Mouse (Mus musculus) neural tube, embryonic 10.5 days (tissue): ENCODE data around the gene Mlph.
A peak's percentile ranks its signal among the peaks of the same experiment; 100 is the strongest.

Experiments
- DNase-seq: peaks from one replicate; pipeline ENCODE4 v3.0.0-alpha.2; 2017; ENCODE audit warnings: low spot score; ENCODE audit errors: extremely low spot score

Gene Mlph

GRCm38 (mm10) chr1:90914948-90915569, at the start of gene Mlph:
Gene Mlph, plus strand, starts transcription at chr1:90915085.
- DNase-seq = no peak

DNA sequence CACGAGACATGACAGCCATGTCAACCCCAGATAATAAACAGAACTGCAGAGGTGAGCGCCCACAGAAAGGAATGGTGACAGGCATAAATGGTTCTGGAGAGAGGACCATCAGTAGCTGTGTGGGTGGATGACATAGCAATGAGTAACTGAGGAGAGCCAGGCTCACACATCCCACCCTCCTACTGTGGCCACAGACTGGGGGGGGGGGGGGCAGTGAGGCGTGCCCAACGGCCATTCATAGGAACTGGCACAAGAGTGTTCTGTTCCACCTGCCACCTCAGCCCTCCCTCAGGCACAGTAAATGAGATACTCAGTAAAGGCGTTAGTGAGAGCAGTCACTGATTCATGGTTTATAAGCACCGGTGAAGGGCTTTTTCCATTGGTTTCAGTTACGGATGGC, 48.2 kb upstream of the Mlph start:
- DNase-seq = no peak

DNA sequence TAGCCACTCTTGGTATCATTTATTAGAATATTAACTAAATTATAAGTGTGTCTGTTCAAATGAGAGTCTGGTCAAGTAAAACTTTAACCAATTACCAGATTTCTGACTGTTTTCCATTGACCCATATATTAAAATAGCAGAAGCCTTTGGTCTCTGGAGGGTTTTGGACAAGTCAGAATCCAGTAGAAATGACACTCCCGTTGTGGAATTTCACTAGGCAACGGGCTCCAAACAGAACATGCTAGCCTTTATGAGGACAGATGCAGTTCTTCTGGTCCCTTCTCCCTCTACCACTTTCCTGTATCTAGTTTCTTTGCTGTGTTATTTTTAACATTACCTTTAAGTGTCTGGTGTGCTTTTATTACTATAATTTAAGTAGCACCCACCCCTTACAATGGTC, 44.3 kb upstream of the Mlph start:
- no peak for DNase-seq

DNA sequence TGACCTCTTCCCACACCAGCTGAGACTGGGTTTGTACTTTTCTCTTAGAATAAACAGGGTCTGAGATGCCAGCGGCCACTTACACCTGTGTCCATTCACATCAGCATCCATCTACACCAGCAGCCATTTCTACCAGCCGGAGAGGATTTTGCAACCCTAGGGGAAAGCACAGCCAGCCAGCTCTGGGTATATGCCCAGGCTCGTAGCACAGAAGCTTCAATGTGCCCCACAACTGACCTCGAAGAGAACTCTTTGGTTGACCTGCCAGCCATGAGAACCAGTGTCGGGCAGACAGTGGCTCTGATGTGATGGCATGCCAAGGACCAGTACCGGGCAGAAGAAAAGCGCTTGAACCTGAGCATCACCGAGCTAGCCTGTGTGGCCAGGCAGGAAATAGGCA, 39.5 kb upstream of the Mlph start:
- no peak for DNase-seq

DNA sequence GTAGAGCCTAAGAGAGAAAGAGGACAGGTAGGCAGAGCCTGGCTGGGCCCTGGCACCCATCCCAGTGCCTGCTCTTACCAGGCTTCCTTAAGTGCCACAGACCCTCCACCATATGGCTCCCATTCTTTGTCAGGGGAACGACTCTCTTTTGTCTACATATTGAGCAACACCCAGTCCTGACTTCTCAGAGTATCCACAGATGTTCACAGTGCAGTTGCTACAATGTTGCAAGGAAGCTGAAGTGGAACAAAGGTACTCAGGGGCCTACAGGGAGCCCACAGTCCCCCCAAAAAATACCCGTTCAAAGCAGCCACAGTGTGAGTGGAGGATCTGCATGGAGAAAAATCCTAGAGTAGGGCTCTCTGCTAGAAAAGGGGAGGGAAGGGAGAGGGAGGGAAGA, 38.9 kb upstream of the Mlph start:
- no peak for DNase-seq

DNA sequence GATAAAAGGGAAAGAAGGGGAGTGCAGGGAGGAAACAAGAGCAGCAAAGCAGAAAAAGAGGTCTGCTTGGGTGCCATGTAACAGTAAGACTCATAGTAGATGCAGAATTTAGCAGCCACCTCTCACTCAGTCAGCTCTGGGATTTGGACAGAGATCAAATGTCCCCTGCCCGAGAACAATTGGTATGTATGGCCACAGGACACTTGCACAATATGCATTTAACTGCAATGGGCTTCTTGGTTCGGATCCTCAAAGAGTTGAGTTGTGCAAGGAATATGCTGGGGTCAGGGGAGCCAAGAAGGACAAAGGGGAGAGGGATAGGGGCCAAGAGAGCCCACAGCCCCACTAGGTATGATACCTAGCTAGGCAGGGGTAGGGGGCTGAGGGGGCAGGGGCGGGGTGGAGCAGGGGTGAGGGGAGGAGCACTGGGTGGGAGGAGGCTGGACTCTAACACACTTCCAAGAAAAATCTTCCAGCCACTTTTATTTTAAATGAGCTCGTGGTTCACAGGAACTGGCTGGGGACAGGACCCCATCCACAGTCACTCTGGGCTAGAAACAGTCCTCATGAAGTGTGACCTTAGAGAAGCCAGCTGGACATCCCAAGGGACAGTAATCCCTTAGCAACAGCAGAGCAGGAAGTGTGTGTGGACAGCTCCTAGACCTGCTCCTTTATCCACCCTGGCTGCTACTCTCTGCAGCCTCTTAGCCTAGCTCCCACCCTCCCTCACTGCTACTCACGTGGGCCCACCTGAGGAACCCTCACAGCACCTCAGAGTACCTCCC, 38.2 kb upstream of the Mlph start:
- DNase-seq = no peak

DNA sequence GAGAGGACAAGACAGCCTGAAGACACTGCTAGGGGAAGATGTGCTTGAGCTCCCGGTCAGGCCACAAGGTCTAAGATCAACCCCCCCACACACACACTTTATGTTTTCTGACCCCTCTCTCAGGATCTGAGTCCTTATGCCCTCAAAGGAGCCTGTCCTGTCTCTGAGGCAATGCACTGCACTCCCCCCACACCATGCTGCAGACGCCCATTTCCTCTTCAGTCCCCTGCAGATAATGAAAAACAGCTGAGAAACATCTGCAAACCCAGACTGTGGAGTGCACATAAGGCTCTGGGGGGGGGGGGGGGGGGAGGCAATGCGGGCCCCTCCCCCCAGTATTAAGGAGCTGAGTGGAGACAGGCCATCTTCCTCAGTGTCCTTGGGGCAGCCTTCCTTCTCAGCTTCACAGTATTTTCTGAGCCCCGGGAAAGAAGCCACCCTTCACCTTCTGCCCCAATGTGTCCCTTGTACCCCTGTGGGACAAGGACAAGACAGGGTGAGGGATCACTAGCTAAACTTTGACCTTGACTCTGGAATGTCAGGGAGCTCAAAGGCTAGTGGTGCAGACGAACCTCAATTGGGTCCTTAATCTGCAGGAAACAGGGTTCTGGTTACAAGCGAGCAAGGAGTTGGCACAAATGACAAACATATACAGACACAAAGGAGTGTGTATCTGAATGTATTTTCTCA, 29.0 kb upstream of the Mlph start:
- DNase-seq = peak; percentile 31

GRCm38 (mm10) chr1:90894521-90894920, 20.4 kb upstream of the Mlph start:
- DNase-seq = no peak

- DNase-seq = no peak
Observed at GRCm38 (mm10) chr1:90895004-90895403, 19.9 kb upstream of the Mlph start.

- no peak for DNase-seq
Observed at GRCm38 (mm10) chr1:90896281-90896680, 18.6 kb upstream of the Mlph start.

GRCm38 (mm10) chr1:90896741-90897361, 18.0 kb upstream of the Mlph start:
- DNase-seq = peak; percentile 46

GRCm38 (mm10) chr1:90898012-90898411, 16.9 kb upstream of the Mlph start:
- DNase-seq = no peak

- DNase-seq = no peak
Observed at GRCm38 (mm10) chr1:90899816-90900215, 15.1 kb upstream of the Mlph start.

DNA sequence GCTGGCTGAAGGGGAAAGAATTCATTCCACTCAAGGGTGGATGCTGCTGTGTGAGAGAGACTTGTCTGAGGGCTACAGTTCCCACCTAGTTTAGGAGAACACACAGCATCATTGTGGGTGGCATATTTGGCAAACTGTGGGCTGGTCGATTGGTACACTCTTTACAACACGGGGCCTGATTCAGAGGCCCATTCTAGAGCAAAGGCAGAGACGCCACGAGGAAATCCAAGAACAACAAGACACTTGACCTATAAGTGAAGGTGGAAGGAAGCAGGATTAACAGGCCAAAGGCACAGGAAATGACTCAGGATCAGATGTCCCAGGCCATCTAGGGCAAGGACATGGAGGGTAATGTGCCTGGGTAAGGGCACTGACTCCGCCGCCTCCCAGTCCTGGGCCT, 14.5 kb upstream of the Mlph start:
- no peak for DNase-seq

DNA sequence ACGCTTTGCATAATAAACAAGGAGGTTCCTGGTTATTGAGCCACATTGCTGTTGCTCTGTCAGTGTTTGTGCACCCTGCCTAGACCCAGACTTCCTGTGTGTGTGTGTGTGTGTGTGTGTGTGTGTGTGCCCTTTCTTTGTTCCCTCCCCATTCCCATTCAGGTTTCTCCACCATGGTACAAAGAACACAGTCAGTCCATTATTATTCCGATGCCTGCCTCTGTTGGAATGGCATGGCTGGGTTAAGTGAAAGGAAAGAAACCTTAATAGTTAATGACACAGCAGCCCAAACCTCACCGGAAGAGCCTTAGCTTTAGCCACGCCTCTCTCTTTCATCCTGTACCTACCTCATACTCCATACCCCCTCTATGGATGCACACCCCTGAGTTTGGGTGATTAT, 13.6 kb upstream of the Mlph start:
- DNase-seq = no peak

- no peak for DNase-seq
Observed at GRCm38 (mm10) chr1:90901681-90902208, 13.1 kb upstream of the Mlph start.

GRCm38 (mm10) chr1:90902751-90903150, 12.1 kb upstream of the Mlph start:
- DNase-seq = no peak

DNA sequence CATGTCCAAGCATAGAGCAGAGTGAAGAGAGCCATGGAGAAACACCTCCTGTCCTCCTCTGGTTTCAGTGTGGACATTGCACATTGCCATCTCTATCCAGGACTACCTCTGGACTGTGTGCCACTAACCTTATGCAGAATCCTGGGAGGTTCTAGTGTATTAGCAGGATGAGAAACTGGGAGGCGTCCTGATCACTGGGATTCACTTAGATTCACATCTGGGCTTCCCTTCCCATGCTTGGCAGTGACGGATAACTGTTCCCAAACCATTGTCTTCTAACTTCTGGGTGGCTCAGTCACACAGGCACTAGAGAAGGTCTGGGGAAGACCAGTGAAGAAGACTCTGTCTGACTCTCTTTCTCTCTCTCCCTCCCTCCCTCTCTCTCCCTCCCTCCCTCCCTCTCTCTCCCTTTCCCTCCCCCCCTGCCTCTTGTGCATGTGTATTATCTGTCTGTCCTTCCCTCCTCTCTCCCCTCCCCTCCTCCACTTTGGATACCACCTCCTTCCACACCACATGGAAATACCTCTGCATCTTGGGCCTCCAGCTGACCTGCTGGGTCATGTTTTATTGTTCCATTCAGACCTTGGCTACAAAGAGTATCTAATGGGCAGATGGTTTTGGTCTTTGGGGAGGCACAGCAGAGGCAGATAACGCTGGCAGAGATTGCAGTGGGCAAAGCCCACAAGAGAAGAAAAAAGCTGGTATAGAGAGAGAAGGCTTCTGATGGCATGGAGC, 11.5 kb upstream of the Mlph start:
- DNase-seq = no peak

DNA sequence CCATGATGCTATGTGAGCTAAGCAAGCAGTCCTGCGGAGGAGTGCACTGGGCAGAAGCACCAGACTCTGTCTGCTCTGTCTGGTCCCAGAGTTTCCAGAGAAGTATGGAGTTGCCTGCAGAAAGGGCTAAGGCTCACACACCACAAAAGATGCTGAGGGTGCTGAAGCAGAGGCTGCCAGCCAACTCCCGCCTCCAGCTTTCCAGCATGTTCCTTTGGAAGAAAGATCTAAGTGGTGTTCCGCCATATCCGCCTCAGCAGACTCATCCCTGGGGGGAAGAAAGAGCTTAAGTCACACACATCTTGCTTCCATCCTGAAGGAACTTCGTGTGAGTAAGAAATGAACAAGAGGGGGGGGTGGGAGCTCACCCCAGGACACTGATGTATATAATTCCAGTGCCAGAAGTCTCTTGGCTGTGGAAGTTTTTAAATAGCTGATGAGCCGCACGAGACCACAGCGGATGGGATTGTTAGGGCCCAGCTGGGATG, 10.9 kb upstream of the Mlph start:
- no peak for DNase-seq

- no peak for DNase-seq
Observed at GRCm38 (mm10) chr1:90904729-90905404, 10.0 kb upstream of the Mlph start.
